Mouse (Mus musculus) CH12.LX (cell line): ENCODE results near the gene Mfrp. TPM values are rescaled to one million over a fixed set of nuclear protein-coding genes. Genes with fewer than 3 reads are reported as not detected.

Source experiments
- DNase-seq: peaks from one replicate; pipeline ENCODE4 v3.0.0-alpha.2; 2013; ENCODE audit errors: extremely low read depth
- H3K27ac ChIP-seq: 2 replicates; pipeline ENCODE4 v1.5.1; 2012; ENCODE audit warnings: low read depth, mild to moderate bottlenecking, control low read depth, moderate library complexity; ENCODE audit not compliant: insufficient read depth
- H3K27me3 ChIP-seq: replicated peaks from 2 replicates; pipeline ENCODE3; 2012; ENCODE audit warnings: inconsistent platforms
- H3K36me3 ChIP-seq, 2 experiments: replicated peaks in 1 of 2; 2 replicates each; pipeline versions ENCODE3 to v1.6.1; 2012; ENCODE audit warnings: inconsistent platforms in 1 of 2, low read length in 1 of 2, mild to moderate bottlenecking in 1 of 2, mixed read lengths in 1 of 2, moderate library complexity in 1 of 2; ENCODE audit not compliant: control insufficient read depth in 1 of 2, insufficient read depth in 1 of 2
- H3K4me1 ChIP-seq, 2 experiments: 2 replicates each; pipeline ENCODE4 v1.6.1; 2012; ENCODE audit warnings: inconsistent platforms in 1 of 2, moderate library complexity in 1 of 2; ENCODE audit not compliant: insufficient read depth in 2 of 2, control insufficient read depth in 1 of 2
- H3K4me2 ChIP-seq: 2 replicates; pipeline ENCODE4 v1.6.1; 2012; ENCODE audit warnings: low read depth, mild to moderate bottlenecking, control low read depth; ENCODE audit not compliant: poor library complexity, insufficient read depth, severe bottlenecking
- H3K4me3 ChIP-seq, 3 experiments: fragments of 150-350 bp in 1 of 3; sonication (generic) in 1 of 3; replicated peaks in 1 of 3; 2 replicates each; pipeline versions ENCODE3 to v1.5.1; 2011 to 2012; ENCODE audit warnings: low read depth in 2 of 3, low read length in 2 of 3, mild to moderate bottlenecking in 2 of 3, moderate library complexity in 2 of 3, control low read depth in 1 of 3, improper control_type of control experiment in 1 of 3, inconsistent platforms in 1 of 3, mixed read lengths in 1 of 3; ENCODE audit not compliant: poor library complexity in 1 of 3
- H3K79me2 ChIP-seq: replicated peaks from 2 replicates; pipeline ENCODE4 v1.6.1; 2012; ENCODE audit warnings: mild to moderate bottlenecking, moderate library complexity; ENCODE audit not compliant: control insufficient read depth, poor library complexity, insufficient read depth, severe bottlenecking; ENCODE audit errors: extremely low read depth
- H3K9ac ChIP-seq: 2 replicates; pipeline ENCODE4 v1.6.1; 2012; ENCODE audit warnings: low read depth, mild to moderate bottlenecking, control low read depth, moderate library complexity; ENCODE audit not compliant: insufficient read depth
- H3K9me3 ChIP-seq: replicated peaks from 2 replicates; pipeline ENCODE3; 2012; ENCODE audit warnings: low read length, inconsistent platforms, mixed read lengths
- BHLHE40 ChIP-seq: IDR thresholded peaks from 2 replicates; pipeline ENCODE4 v1.6.1; 2011; ENCODE audit warnings: mild to moderate bottlenecking, low read depth, low read length, improper control_type of control experiment
- CHD1 ChIP-seq: IDR thresholded peaks from 2 replicates; pipeline ENCODE4 v1.6.1; 2012; ENCODE audit warnings: low read depth, low read length, improper control_type of control experiment, inconsistent platforms
- CHD2 ChIP-seq: IDR thresholded peaks from 2 replicates; pipeline ENCODE4 v1.6.1; 2011; ENCODE audit warnings: low read length, improper control_type of control experiment
- ELF1 ChIP-seq: IDR thresholded peaks from 2 replicates; pipeline ENCODE4 v1.6.1; 2014; ENCODE audit warnings: low read depth, mild to moderate bottlenecking, inconsistent platforms, low read length, improper control_type of control experiment
- EP300 ChIP-seq: IDR thresholded peaks from 2 replicates; pipeline ENCODE4 v1.6.1; 2011; ENCODE audit warnings: low read length, improper control_type of control experiment
- ETS1 ChIP-seq: conservative IDR thresholded peaks from 2 replicates; pipeline ENCODE4 v1.6.1; 2012; ENCODE audit warnings: low read depth, mild to moderate bottlenecking, inconsistent platforms, low read length, improper control_type of control experiment, moderate library complexity
- GABPA ChIP-seq: IDR thresholded peaks from 2 replicates; pipeline ENCODE4 v1.6.1; 2012; ENCODE audit warnings: low read depth, low read length, improper control_type of control experiment, inconsistent platforms; ENCODE audit not compliant: insufficient replicate concordance
- HCFC1 ChIP-seq: IDR thresholded peaks from 2 replicates; pipeline ENCODE4 v1.6.1; 2012; ENCODE audit warnings: low read depth, mild to moderate bottlenecking, inconsistent platforms, low read length, improper control_type of control experiment
- IRF4 ChIP-seq: IDR thresholded peaks from 2 replicates; pipeline ENCODE4 v1.6.1; 2014; ENCODE audit warnings: low read depth, mild to moderate bottlenecking, inconsistent platforms, low read length, improper control_type of control experiment
- JUN ChIP-seq: IDR thresholded peaks from 2 replicates; pipeline ENCODE4 v1.6.1; 2011; ENCODE audit warnings: low read depth, mild to moderate bottlenecking, low read length, improper control_type of control experiment, moderate library complexity; ENCODE audit not compliant: insufficient read depth
- JUND ChIP-seq: conservative IDR thresholded peaks from 2 replicates; pipeline ENCODE4 v1.6.1; 2011; ENCODE audit warnings: low read depth, low read length, improper control_type of control experiment
- MAFK ChIP-seq: IDR thresholded peaks from 2 replicates; pipeline ENCODE4 v1.6.1; 2011; ENCODE audit warnings: low read length, improper control_type of control experiment; ENCODE audit not compliant: insufficient replicate concordance
- MAZ ChIP-seq: IDR thresholded peaks from 2 replicates; pipeline ENCODE4 v1.6.1; 2012; ENCODE audit warnings: low read depth, mild to moderate bottlenecking, inconsistent platforms, low read length, improper control_type of control experiment, moderate library complexity
- MYC ChIP-seq: IDR thresholded peaks from 2 replicates; pipeline ENCODE4 v1.6.1; 2011; ENCODE audit warnings: low read depth, mild to moderate bottlenecking, improper control_type of control experiment, low read length
- NRF1 ChIP-seq: IDR thresholded peaks from 2 replicates; pipeline ENCODE4 v1.6.1; 2014; ENCODE audit warnings: low read depth, mild to moderate bottlenecking, inconsistent platforms, low read length, improper control_type of control experiment, moderate library complexity
- PAX5 ChIP-seq: IDR thresholded peaks from 2 replicates; pipeline ENCODE4 v1.6.1; 2012; ENCODE audit warnings: low read length, inconsistent platforms, mixed read lengths
- POLR2A ChIP-seq: IDR thresholded peaks from 2 replicates; pipeline ENCODE4 v1.6.1; 2011; ENCODE audit warnings: low read depth, mild to moderate bottlenecking, improper control_type of control experiment, low read length
- POLR2AphosphoS2 ChIP-seq: IDR thresholded peaks from 2 replicates; pipeline ENCODE4 v1.6.1; 2011; ENCODE audit warnings: low read depth, low read length, improper control_type of control experiment
- RAD21 ChIP-seq: IDR thresholded peaks from 2 replicates; pipeline ENCODE4 v1.6.1; 2011; ENCODE audit warnings: low read depth, mild to moderate bottlenecking, low read length, improper control_type of control experiment, moderate library complexity
- RCOR1 ChIP-seq: conservative IDR thresholded peaks from 2 replicates; pipeline ENCODE4 v1.6.1; 2012; ENCODE audit warnings: low read depth, mild to moderate bottlenecking, inconsistent platforms, low read length, improper control_type of control experiment
- UBTF ChIP-seq: IDR thresholded peaks from 2 replicates; pipeline ENCODE4 v1.6.1; 2012; ENCODE audit warnings: low read depth, mild to moderate bottlenecking, inconsistent platforms, low read length, improper control_type of control experiment, moderate library complexity
- USF2 ChIP-seq: conservative IDR thresholded peaks from 2 replicates; pipeline ENCODE4 v1.6.1; 2011; ENCODE audit warnings: low read depth, low read length, improper control_type of control experiment
- ZC3H11A ChIP-seq: IDR thresholded peaks from 2 replicates; pipeline ENCODE4 v1.6.1; 2012; ENCODE audit warnings: low read depth, mild to moderate bottlenecking, inconsistent platforms, low read length, improper control_type of control experiment
- ZKSCAN1 ChIP-seq: IDR thresholded peaks from 2 replicates; pipeline ENCODE4 v1.6.1; 2012; ENCODE audit warnings: low read depth, inconsistent platforms, low read length, improper control_type of control experiment, borderline replicate concordance
- ZNF384 ChIP-seq: IDR thresholded peaks from 2 replicates; pipeline ENCODE4 v1.6.1; 2012; ENCODE audit warnings: low read depth, low read length, improper control_type of control experiment, inconsistent platforms
- dilution Hi-C: fragments of 300-500 bp; cut with MboI; formaldehyde crosslinking; loops from 2 replicates; pipeline ENCODE4 v1.14.3; 2020; ENCODE audit warnings: low sequenced_read_pairs; ENCODE audit not compliant: extremely low pct_unique_long_range_greater_than_20kb, extremely low pct_ligation_motif_present
- in situ Hi-C: fragments of 300-500 bp; cut with MboI; formaldehyde crosslinking; loops from 3 replicates; pipeline ENCODE4 v1.14.3; 2019; ENCODE audit warnings: low sequenced_read_pairs, low pct_ligation_motif_present, low pct_unique_long_range_greater_than_20kb, mixed read lengths
- polyA plus RNA-seq: library from polyadenylated mRNA; unstranded; fragments of >175 nt; gene quantifications from 2 replicates; pipeline ENCODE4 v1.2.1, GENCODE M21; 2012; ENCODE audit warnings: low read depth; ENCODE audit not compliant: insufficient read length
- total RNA-seq, 2 experiments: library from RNA; depleted of rRNA; stranded (reverse); fragments of 300-350 nt in 1 of 2; fragments of >200 nt in 1 of 2; gene quantifications; 2 replicates each; pipeline ENCODE4 v1.2.3; 2012 to 2014

The Mfrp gene
- total and polyA plus RNA-seq, 3 experiments: not detected

DNA sequence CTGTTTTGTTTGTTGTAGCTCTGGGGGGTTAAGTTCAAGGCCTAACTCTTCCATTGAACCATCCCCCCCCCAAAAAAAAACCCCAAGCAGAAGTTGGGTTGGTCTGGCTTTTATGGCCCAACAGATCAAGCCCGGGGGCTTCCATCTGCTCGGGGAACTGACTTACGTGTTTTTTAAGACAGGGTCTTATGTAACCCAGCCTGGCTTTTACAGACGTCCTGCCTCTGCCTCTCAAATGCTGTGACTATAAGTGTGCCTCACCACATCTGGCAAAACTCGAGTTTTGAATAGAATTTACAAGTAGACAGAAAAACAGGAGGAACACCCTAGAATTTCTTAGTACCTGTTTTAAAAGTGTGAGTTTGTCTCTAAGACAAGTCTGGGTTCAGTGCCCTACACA lies 19.9 kb upstream of the Mfrp start:
- DNase-seq: no peak
- no peak overlapping the region for H3K4me3 ChIP-seq
- no peaks in the 10 kb centered on the region for H3K9me3 ChIP-seq
- no peak overlapping the region for H3K9ac ChIP-seq
- peaks cover 2 to 36% of the 10 kb centered on the region in 2 experiments; a peak in 3 of 4 replicates for H3K4me1 ChIP-seq
- TF ChIP-seq RCOR1 (no peak), EP300 (no peak), PAX5 (no peak), MAFK (no peak), JUN (no peak), HCFC1 (no peak), GABPA (no peak), CHD1 (no peak), ZNF384 (no peak), MAZ (no peak), BHLHE40 (no peak), ETS1 (no peak), JUND (no peak), CHD2 (no peak), NRF1 (no peak), IRF4 (no peak), ZC3H11A (no peak), UBTF (no peak), RAD21 (no peak)
- H3K27me3 ChIP-seq: peaks cover 62% of the 10 kb centered on the region
- no peaks in the 10 kb centered on the region for H3K36me3 ChIP-seq
- no peak overlapping the region for H3K4me2 ChIP-seq
- in situ Hi-C loops: no loop called here
- no peaks in the 10 kb centered on the region for H3K79me2 ChIP-seq
- no peak overlapping the region for H3K27ac ChIP-seq
- dilution Hi-C loops: no loop called here

DNA sequence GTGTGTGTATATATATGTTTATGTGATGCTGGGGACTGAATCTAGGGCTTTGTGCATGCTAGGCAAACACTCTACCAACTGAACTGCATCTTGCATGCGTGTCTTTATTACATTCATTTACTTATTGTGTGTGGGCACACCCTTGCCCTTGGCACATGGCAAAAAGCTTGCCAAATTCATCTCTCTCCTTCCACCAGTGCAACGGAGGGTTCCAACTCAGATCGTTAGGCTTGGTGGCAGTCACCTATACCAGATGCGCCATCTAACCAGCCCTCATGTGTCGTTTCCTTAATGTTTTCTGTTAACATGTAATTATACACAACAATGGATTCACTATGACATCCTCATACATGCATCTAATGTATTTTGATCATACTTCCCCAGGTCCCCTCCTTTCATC lies 19.3 kb upstream of the Mfrp start:
- DNase-seq: no peak
- Histone ChIP-seq H3K27me3 (peaks cover 62% of the 10 kb centered on the region), H3K4me2 (no peak overlapping the region), H3K9me3 (no peaks in the 10 kb centered on the region), H3K4me1 (peaks cover 5 to 38% of the 10 kb centered on the region in 2 experiments), H3K9ac (no peak overlapping the region), H3K4me3 (no peak overlapping the region), H3K79me2 (no peaks in the 10 kb centered on the region), H3K36me3 (no peaks in the 10 kb centered on the region), H3K27ac (no peak overlapping the region)
- no peak for TF ChIP-seq PAX5
- no peak for TF ChIP-seq POLR2AphosphoS2
- TF ChIP-seq POLR2A: no peak
- TF ChIP-seq ZC3H11A: no peak
- no peak for TF ChIP-seq UBTF
- TF ChIP-seq USF2: no peak
- no peak for TF ChIP-seq EP300
- no peak for TF ChIP-seq ZKSCAN1
- TF ChIP-seq HCFC1: no peak
- TF ChIP-seq ELF1: no peak
- no peak for TF ChIP-seq ETS1
- no peak for TF ChIP-seq MYC
- in situ Hi-C loops (no loop called here), dilution Hi-C loops (no loop called here)
